Mouse (Mus musculus) bone marrow macrophage, adult 2 months (primary cell): ENCODE data around the gene Hnrnpa1.

Experiments used
- CTCF ChIP-seq: IDR thresholded peaks from 2 replicates; pipeline ENCODE4 v1.5.1; 2012; ENCODE audit warnings: low read depth, mild to moderate bottlenecking, low read length, moderate library complexity
- POLR2A ChIP-seq: IDR thresholded peaks from 2 replicates; pipeline ENCODE4 v1.6.1; 2012; ENCODE audit warnings: mild to moderate bottlenecking, low read depth, low read length, borderline replicate concordance

DNA sequence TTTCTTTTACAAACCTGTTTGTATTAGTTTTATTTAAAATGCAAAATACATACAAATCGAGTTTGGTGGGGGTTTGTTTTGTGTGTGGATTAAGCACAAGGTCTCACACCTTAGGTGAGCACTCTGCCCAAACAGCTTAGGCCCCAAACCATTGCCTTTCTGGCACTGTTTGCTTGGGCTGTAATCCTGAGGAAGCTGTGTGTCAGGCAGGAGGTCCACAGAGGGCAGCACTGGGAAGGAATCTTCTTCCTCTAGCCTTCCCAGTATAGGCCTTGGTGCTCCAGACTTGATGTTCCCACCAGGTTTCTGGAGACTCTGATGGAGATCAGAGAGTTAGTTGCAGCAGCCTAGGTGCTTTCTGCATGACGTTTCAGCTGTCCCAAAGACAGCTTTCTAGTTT lies 44.4 kb downstream of the Hnrnpa1 start:
- TF ChIP-seq POLR2A (no peak), CTCF (no peak)
